Mouse (Mus musculus): ENCODE measurements around the gene Wdr1. TPM values are rescaled to one million over a fixed set of nuclear protein-coding genes. Genes with fewer than 3 reads are reported as not detected.

Wdr1 gene
- total RNA-seq, 2 experiments from 2014 or later: 62.8 to 73.4 TPM

Other genes with a start within 250 kb of the Wdr1 start
- not detected for gene Drd5, start 243.9 kb downstream of the Wdr1 start, total RNA-seq (2021)
- under 1 TPM; 0.10 to 0.43 TPM for gene Slc2a9, start 60.1 kb downstream of the Wdr1 start, total RNA-seq (2021)
- gene Zfp518b, start 121.6 kb upstream of the Wdr1 start, total RNA-seq (2021): 1 to 10 TPM; 2.2 to 3.1 TPM

Data from gastrocnemius, postnatal 25 days (tissue).